Mouse (Mus musculus) heart, postnatal 0 days (tissue): ENCODE data around the gene Ndufaf1. TPM values are rescaled to one million over a fixed set of nuclear protein-coding genes. Genes with fewer than 3 reads are reported as not detected.
"Not testable (repeated sequence)": the region's sequence is repeated elsewhere in the genome, so short reads cannot be mapped to it uniquely, and the experiment has no call there.

Source experiments
- ATAC-seq: fragments of 200-750 bp; cut with Nextera tagmentation; 2 replicates; pipeline ENCODE4 v1.8.0; 2017; ENCODE audit warnings: low read depth, moderate number of reproducible peaks, moderate library complexity; ENCODE audit not compliant: insufficient read depth
- DNase-seq: peaks from one replicate; pipeline ENCODE4 v3.0.0-alpha.2; 2016; ENCODE audit warnings: low spot score
- H3K27ac ChIP-seq: fragments of 300-500 bp; sonication (generic); 2 replicates; pipeline ENCODE4 v1.5.1; 2014; ENCODE audit warnings: low read depth, mild to moderate bottlenecking
- H3K27me3 ChIP-seq: fragments of 300-500 bp; sonication (generic); 2 replicates; pipeline ENCODE4 v1.6.1; 2014; ENCODE audit warnings: low read length, mixed read lengths; ENCODE audit not compliant: control insufficient read depth, insufficient read depth
- H3K36me3 ChIP-seq: fragments of 300-500 bp; sonication (generic); replicated peaks from 2 replicates; pipeline ENCODE4 v1.6.1; 2014; ENCODE audit warnings: low read length, mixed read lengths; ENCODE audit not compliant: control insufficient read depth, insufficient read depth
- H3K4me1 ChIP-seq: fragments of 300-500 bp; sonication (generic); 2 replicates; pipeline ENCODE4 v1.6.1; 2014; ENCODE audit warnings: antibody characterized with exemption; ENCODE audit not compliant: control insufficient read depth, insufficient read depth
- H3K4me2 ChIP-seq: fragments of 300-500 bp; sonication (generic); 2 replicates; pipeline ENCODE4 v1.6.1; 2014; ENCODE audit warnings: low read depth, mild to moderate bottlenecking, low read length, moderate library complexity
- H3K4me3 ChIP-seq: fragments of 300-500 bp; sonication (generic); 2 replicates; pipeline ENCODE4 v1.5.1; 2014; ENCODE audit warnings: low read depth, low read length
- H3K9ac ChIP-seq: fragments of 300-500 bp; sonication (generic); replicated peaks from 2 replicates; pipeline ENCODE4 v1.6.1; 2014; ENCODE audit warnings: low read depth, low read length, mixed read lengths
- H3K9me3 ChIP-seq: fragments of 300-500 bp; sonication (generic); replicated peaks from 2 replicates; pipeline ENCODE4 v1.6.1; 2016; ENCODE audit warnings: low read length; ENCODE audit not compliant: control insufficient read depth
- CTCF ChIP-seq: IDR thresholded peaks from 2 replicates; pipeline ENCODE4 v1.5.1; 2016; ENCODE audit warnings: antibody characterized with exemption, control low read depth, low read depth
- EP300 ChIP-seq: IDR thresholded peaks from 2 replicates; pipeline ENCODE4 v1.6.1; 2016; ENCODE audit warnings: antibody characterized with exemption, low read depth
- WGBS: fragments of 180-500 bp; shearing (Covaris S2); extraction: QIAGEN DNeasy Blood & Tissue Kit; methylation state at CpG from one replicate; pipeline ENCODE4 v1.1.7; 2014; 5-methylcytosine and 5-hydroxymethylcytosine counted together
- polyA plus RNA-seq: library from polyadenylated mRNA; unstranded; fragments of >200 nt; fragmentation: Nextera tagmentation; extraction: Ambion mirVana; gene quantifications from 2 replicates; pipeline ENCODE4 v1.2.1, GENCODE M21; 2015
- total RNA-seq: library from RNA; depleted of rRNA; stranded (reverse); fragments of >200 nt; gene quantifications from 2 replicates; pipeline ENCODE4 v1.2.3, GENCODE M21; 2014; ENCODE audit warnings: low replicate concordance

Gene Ndufaf1
- total and polyA plus RNA-seq, 2 experiments from 2014 or later: 37.9 to 83.3 TPM

DNA sequence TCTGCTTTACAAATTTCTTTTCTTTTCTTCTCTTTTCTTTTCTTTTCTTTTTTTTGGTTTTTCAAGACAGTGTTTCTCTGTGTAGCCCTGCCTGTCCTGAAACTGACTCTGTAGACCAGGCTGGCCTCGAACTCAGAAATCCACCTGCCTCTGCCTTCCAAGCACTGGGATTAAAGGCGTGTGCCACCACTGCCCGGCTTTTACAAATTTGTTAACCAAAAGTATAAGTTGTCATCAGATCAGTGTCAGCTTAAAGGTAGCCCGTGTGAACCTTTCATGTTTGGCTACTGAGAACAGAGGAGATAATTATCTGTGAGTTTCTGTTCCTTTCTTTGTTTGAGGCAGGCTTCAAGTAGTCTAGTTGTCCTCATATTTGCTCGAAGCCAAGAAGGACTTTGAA, 18.4 kb downstream of the Ndufaf1 start:
- no peak overlapping the region for H3K9ac ChIP-seq
- no peak for TF ChIP-seq CTCF
- TF ChIP-seq EP300: no peak
- H3K4me3 ChIP-seq: no peak overlapping the region
- H3K27me3 ChIP-seq: no peaks in the 10 kb centered on the region
- ATAC-seq (no peak), DNase-seq (no peak)
- H3K27ac ChIP-seq: no peak overlapping the region
- WGBS: 86% methylated on average over 5 of the region's 5 CpGs
- H3K9me3 ChIP-seq: no peaks in the 10 kb centered on the region
- H3K4me2 ChIP-seq: no peak overlapping the region
- H3K4me1 ChIP-seq: no peaks in the 10 kb centered on the region
- peaks cover 91% of the 10 kb centered on the region for H3K36me3 ChIP-seq

DNA sequence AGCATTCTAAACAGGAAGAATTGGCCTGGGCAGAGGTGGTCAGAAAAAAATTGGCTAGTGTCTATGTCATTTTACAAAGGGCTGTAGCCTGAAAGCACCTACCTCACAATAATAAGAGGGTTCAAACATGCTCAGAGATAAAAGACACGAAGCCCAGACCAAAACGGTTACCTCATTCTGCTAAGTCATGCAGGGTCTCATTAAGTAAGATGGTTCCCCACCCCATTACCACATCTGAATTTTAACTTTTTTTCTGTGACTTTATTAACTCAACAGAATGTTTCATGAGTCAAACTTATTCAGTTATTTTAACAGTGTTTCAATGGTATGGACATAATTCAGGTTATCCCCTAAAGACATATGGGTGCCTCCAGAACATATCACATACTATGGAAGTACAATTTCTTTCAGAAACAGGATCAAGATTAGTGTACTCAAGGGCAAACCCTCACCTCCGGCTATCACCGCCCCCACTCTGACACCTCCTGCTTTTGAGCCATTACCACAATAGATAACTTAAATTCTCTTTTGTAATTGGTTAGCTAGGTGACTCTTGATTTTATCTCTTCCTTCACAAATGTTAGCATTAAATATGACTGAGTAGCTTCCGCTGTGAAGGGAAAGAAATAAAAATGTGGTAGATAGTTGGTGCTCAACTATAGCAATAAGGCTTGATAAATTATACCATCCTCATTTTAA, 21.3 kb downstream of the Ndufaf1 start:
- H3K4me2 ChIP-seq: no peak overlapping the region
- no peak overlapping the region for H3K27ac ChIP-seq
- H3K4me3 ChIP-seq: no peak overlapping the region
- TF ChIP-seq CTCF: no peak
- TF ChIP-seq EP300: no peak
- DNase-seq (no peak), ATAC-seq (no peak)
- H3K9me3 ChIP-seq: no peaks in the 10 kb centered on the region
- WGBS: 95% methylated on average over 5 of the region's 5 CpGs
- no peak overlapping the region for H3K9ac ChIP-seq
- H3K36me3 ChIP-seq: peaks cover 94% of the 10 kb centered on the region
- no peaks in the 10 kb centered on the region for H3K4me1 ChIP-seq
- H3K27me3 ChIP-seq: no peaks in the 10 kb centered on the region

DNA sequence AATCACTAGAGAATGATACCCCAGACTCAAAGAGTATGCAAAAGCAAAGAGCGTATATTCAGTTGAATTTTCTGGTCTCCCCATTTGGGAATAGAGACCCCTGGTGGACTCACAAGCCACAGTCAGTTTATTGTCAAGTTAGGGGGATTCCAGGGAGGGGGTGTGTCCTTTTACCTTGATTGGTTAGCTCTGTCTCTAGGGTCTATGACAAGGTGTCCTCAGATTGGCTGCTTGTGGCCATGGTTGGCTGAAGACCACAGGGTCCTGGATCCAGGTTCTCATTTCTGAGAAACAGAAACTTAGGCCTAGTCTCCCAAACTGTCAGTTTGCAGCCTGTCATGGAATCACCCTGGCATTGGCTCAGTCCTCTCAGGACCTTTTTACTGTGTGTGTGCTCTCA, 25.8 kb downstream of the Ndufaf1 start:
- WGBS: 84% methylated on average over 1 of the region's 1 CpGs
- peaks cover 91% of the 10 kb centered on the region for H3K36me3 ChIP-seq
- TF ChIP-seq EP300 (no peak), CTCF (0 out of 2 replicates have a peak, but pooled peaks have one; percentile 0)

DNA sequence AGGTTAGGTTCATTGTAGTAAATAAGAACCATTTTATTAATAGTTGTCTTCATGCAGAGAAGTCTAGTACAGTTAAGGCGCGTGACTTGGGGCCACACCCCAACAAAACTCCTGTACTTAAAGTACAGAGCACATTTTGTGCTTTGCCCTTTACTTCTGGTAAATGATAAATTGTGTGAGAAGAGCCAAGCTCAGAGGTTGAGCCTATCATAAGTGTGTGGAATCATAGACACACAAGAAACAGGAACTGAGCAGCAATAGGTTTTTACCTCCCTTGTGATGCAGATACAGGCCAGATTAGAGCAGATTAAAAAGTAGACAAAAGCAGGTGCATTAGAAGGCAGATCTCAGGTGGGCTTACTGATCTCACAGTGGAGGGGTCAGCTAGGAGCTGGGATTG, 41.3 kb downstream of the Ndufaf1 start:
- H3K36me3 ChIP-seq: peaks cover 24% of the 10 kb centered on the region
- no peak for TF ChIP-seq EP300
- no peak for TF ChIP-seq CTCF
- no peak for DNase-seq
- WGBS: 94% methylated on average over 2 of the region's 2 CpGs
- no peak for ATAC-seq
- 0 out of 2 replicates have a peak overlapping the region, but pooled peaks have one; percentile 2 for H3K4me3 ChIP-seq
- no peaks in the 10 kb centered on the region for H3K27me3 ChIP-seq
- H3K9me3 ChIP-seq: no peaks in the 10 kb centered on the region
- H3K4me2 ChIP-seq: peak overlapping the region; percentile 9; the same call in 1 of the 2 replicates
- no peak overlapping the region for H3K27ac ChIP-seq
- peaks cover 9% of the 10 kb centered on the region; the same call in 1 of the 2 replicates for H3K4me1 ChIP-seq
- no peak overlapping the region; the same call in 1 of the 2 replicates for H3K9ac ChIP-seq

More for the DNA sequence above, 25.8 kb downstream of the Ndufaf1 start:
- Histone ChIP-seq H3K4me2 (no peak overlapping the region), H3K9ac (no peak overlapping the region), H3K27ac (no peak overlapping the region), H3K27me3 (no peaks in the 10 kb centered on the region), H3K4me1 (no peaks in the 10 kb centered on the region), H3K4me3 (no peak overlapping the region), H3K9me3 (no peaks in the 10 kb centered on the region)
- no peak for DNase-seq
- no peak for ATAC-seq

DNA sequence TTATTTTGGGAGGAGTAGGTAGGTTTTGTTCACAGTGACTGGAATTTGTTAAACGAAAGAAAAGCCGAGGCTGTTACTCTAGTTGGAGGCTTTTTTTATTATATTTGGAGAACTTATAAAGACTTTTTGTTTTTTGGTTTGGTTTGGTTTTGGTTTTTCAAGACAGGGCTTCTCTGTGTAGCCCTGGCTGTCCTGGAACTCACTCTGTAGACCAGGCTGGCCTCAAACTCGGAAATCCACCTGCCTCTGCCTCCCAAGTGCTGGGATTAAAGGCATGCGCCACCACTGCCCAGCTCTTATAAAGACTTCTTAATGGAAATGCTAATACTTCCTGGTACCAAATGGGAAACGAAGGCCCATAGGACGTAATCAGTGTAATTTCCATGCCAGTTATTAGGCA, 43.6 kb downstream of the Ndufaf1 start:
- Histone ChIP-seq H3K4me3 (peak overlapping the region; percentile 85), H3K27ac (peak overlapping the region; percentile 53), H3K9ac (peak overlapping the region; percentile 62), H3K4me2 (peak overlapping the region; percentile 94)
- not testable (repeated sequence) for ATAC-seq, H3K9me3 ChIP-seq, H3K27me3 ChIP-seq, H3K4me1 ChIP-seq, DNase-seq, H3K36me3 ChIP-seq
- 8% methylated on average over 6 of the region's 6 CpGs for WGBS
